Mouse (Mus musculus): ENCODE measurements at regions not wholly inside any gene's neighbourhood (a gene's known extent, or its start where the extent isn't known, plus 50 kb on each side); places are given as distances from the start of the nearest gene placed in this dataset.
A peak's percentile ranks its signal among the peaks of the same experiment; 100 is the strongest.

DNA sequence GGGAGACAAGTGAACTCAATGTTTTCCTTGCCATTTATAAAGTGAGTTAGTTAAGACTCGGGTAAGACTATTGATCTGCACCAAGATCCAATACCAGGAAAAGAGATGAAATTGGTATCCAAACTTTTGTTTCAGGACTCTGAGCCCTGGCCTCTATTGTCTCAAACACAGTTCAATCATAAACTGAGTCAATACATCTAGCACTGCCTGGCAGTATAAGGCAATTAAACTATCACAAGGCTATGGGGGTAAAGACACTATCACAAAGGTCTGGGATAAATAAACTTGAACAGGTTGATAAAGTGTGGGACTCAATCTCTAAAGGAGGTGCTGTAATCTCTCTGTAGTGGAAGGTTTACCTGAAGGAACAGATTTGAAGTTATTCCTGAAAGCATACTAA lies 95.3 kb upstream of the Adgrf1 start:
- DNase-seq: no peak
- Histone ChIP-seq H3K27ac (ENCODE audit: insufficient read depth, low read depth, low read length) (no peak overlapping the region), H3K36me3 (ENCODE audit: control insufficient read depth, insufficient read depth, low read length) (no peaks in the 10 kb centered on the region), H3K4me3 (ENCODE audit: insufficient read depth, low read depth, low read length) (no peak overlapping the region), H3K4me1 (ENCODE audit: control insufficient read depth, insufficient read depth, low read length) (peaks cover 4% of the 10 kb centered on the region; the same call in 1 of the 2 replicates), H3K27me3 (replicated peaks; ENCODE audit: control insufficient read depth, insufficient read depth, low read length) (no peaks in the 10 kb centered on the region)
- TF ChIP-seq POLR2A (IDR thresholded peaks at IDR 0.05; ENCODE audit: low read depth, low read length) (no peak), CTCF (conservative IDR thresholded peaks at IDR 0.05; ENCODE audit: insufficient read depth, insufficient read length, low read depth, low read length) (no peak)
- WGBS: 92% methylated on average over 1 of the region's 1 CpGs

DNA sequence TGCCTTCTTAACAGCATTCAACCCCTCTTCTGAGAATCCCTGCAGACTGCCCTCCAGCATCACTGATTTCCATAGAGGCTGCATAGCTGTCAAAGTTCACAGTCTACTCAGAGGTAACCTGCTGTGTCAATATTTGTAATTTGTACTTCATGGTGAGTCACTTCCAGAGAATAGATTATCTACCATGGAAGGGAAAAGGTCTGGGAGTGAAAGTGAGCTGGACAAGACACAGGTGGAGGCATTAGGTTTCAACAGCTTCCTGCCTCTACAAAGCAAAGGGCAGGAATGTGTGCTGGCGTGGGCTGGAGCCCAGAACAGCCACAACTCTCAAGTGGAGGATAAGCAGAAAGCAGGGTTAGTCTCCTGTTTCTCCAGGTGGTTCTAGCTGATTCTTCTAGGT lies 92.9 kb upstream of the Adgrf1 start:
- TF ChIP-seq POLR2A (IDR thresholded peaks at IDR 0.05; ENCODE audit: low read depth, low read length) (no peak), CTCF (conservative IDR thresholded peaks at IDR 0.05; ENCODE audit: insufficient read depth, insufficient read length, low read depth, low read length) (no peak)
- no peaks in the 10 kb centered on the region for H3K27me3 ChIP-seq (replicated peaks; ENCODE audit: control insufficient read depth, insufficient read depth, low read length)
- H3K4me1 ChIP-seq (ENCODE audit: control insufficient read depth, insufficient read depth, low read length): peaks cover 4% of the 10 kb centered on the region; the same call in 1 of the 2 replicates
- DNase-seq: peak; percentile 33
- no peaks in the 10 kb centered on the region for H3K36me3 ChIP-seq (ENCODE audit: control insufficient read depth, insufficient read depth, low read length)
- H3K4me3 ChIP-seq (ENCODE audit: insufficient read depth, low read depth, low read length): no peak overlapping the region
- H3K27ac ChIP-seq (ENCODE audit: insufficient read depth, low read depth, low read length): no peak overlapping the region
- WGBS: 22% methylated on average over 1 of the region's 1 CpGs

DNA sequence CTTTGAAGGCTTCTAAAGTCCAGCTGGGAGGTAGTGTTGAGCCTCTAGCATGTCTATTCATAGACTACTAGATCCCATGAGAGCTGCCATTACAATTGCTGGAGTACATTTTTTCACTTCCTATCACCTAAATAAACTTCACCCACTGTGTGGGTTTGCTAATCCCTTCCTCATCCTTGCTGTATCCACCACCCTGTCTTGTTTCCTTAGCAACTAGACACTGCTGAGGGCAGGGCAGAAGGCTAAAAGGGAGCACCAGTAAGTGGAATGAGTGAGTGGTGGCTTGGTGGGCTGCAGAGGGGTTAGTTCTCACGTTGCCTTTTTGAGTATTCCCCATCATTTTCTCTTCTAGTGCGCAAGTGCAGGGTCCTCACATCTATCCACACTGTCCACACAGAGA lies 80.1 kb upstream of the Adgrf1 start:
- no peak overlapping the region for H3K4me3 ChIP-seq (ENCODE audit: insufficient read depth, low read depth, low read length)
- no peaks in the 10 kb centered on the region for H3K4me1 ChIP-seq (ENCODE audit: control insufficient read depth, insufficient read depth, low read length)
- 72% methylated on average over 2 of the region's 2 CpGs for WGBS
- H3K27ac ChIP-seq (ENCODE audit: insufficient read depth, low read depth, low read length): no peak overlapping the region
- H3K27me3 ChIP-seq (replicated peaks; ENCODE audit: control insufficient read depth, insufficient read depth, low read length): no peaks in the 10 kb centered on the region
- TF ChIP-seq CTCF (conservative IDR thresholded peaks at IDR 0.05; ENCODE audit: insufficient read depth, insufficient read length, low read depth, low read length) (no peak), POLR2A (IDR thresholded peaks at IDR 0.05; ENCODE audit: low read depth, low read length) (no peak)
- H3K36me3 ChIP-seq (ENCODE audit: control insufficient read depth, insufficient read depth, low read length): no peaks in the 10 kb centered on the region
- no peak for DNase-seq

GRCm38 (mm10) chr17:43190853-43191485 lies 79.2 kb upstream of the Adgrf1 start:
- Histone ChIP-seq H3K4me1 (ENCODE audit: control insufficient read depth, insufficient read depth, low read length) (no peaks in the 10 kb centered on the region), H3K4me3 (ENCODE audit: insufficient read depth, low read depth, low read length) (no peak overlapping the region), H3K27me3 (replicated peaks; ENCODE audit: control insufficient read depth, insufficient read depth, low read length) (no peaks in the 10 kb centered on the region), H3K36me3 (ENCODE audit: control insufficient read depth, insufficient read depth, low read length) (no peaks in the 10 kb centered on the region), H3K27ac (ENCODE audit: insufficient read depth, low read depth, low read length) (no peak overlapping the region)
- WGBS: 75% methylated on average over 3 of the region's 3 CpGs
- TF ChIP-seq CTCF (conservative IDR thresholded peaks at IDR 0.05; ENCODE audit: insufficient read depth, insufficient read length, low read depth, low read length) (no peak), POLR2A (IDR thresholded peaks at IDR 0.05; ENCODE audit: low read depth, low read length) (no peak)
- DNase-seq: peak; percentile 14

GRCm38 (mm10) chr17:43197232-43197631 lies 72.9 kb upstream of the Adgrf1 start:
- Histone ChIP-seq H3K36me3 (ENCODE audit: control insufficient read depth, insufficient read depth, low read length) (no peaks in the 10 kb centered on the region), H3K4me1 (ENCODE audit: control insufficient read depth, insufficient read depth, low read length) (no peaks in the 10 kb centered on the region), H3K27ac (ENCODE audit: insufficient read depth, low read depth, low read length) (no peak overlapping the region), H3K4me3 (ENCODE audit: insufficient read depth, low read depth, low read length) (no peak overlapping the region), H3K27me3 (replicated peaks; ENCODE audit: control insufficient read depth, insufficient read depth, low read length) (no peaks in the 10 kb centered on the region)
- no peak for DNase-seq
- 58% methylated on average over 1 of the region's 1 CpGs for WGBS
- TF ChIP-seq CTCF (conservative IDR thresholded peaks at IDR 0.05; ENCODE audit: insufficient read depth, insufficient read length, low read depth, low read length) (no peak), POLR2A (IDR thresholded peaks at IDR 0.05; ENCODE audit: low read depth, low read length) (no peak)

- no peaks in the 10 kb centered on the region for H3K27me3 ChIP-seq (replicated peaks; ENCODE audit: control insufficient read depth, insufficient read depth, low read length)
- DNase-seq: no peak
- WGBS: 70% methylated on average over 2 of the region's 2 CpGs
- H3K27ac ChIP-seq (ENCODE audit: insufficient read depth, low read depth, low read length): no peak overlapping the region
- TF ChIP-seq POLR2A (IDR thresholded peaks at IDR 0.05; ENCODE audit: low read depth, low read length): no peak
- no peak for TF ChIP-seq CTCF (conservative IDR thresholded peaks at IDR 0.05; ENCODE audit: insufficient read depth, insufficient read length, low read depth, low read length)
- H3K4me1 ChIP-seq (ENCODE audit: control insufficient read depth, insufficient read depth, low read length): peaks cover 7% of the 10 kb centered on the region; the same call in 1 of the 2 replicates
- H3K36me3 ChIP-seq (ENCODE audit: control insufficient read depth, insufficient read depth, low read length): no peaks in the 10 kb centered on the region
- H3K4me3 ChIP-seq (ENCODE audit: insufficient read depth, low read depth, low read length): no peak overlapping the region
These were observed 69.3 kb upstream of the Adgrf1 start for GRCm38 (mm10) chr17:43200832-43201231.

GRCm38 (mm10) chr17:43206701-43207470 lies 63.2 kb upstream of the Adgrf1 start:
- peak; percentile 87 for DNase-seq
- Histone ChIP-seq H3K27ac (ENCODE audit: insufficient read depth, low read depth, low read length) (peak overlapping the region; percentile 96), H3K4me1 (ENCODE audit: control insufficient read depth, insufficient read depth, low read length) (peaks cover 20% of the 10 kb centered on the region), H3K36me3 (ENCODE audit: control insufficient read depth, insufficient read depth, low read length) (no peaks in the 10 kb centered on the region), H3K4me3 (ENCODE audit: insufficient read depth, low read depth, low read length) (no peak overlapping the region), H3K27me3 (replicated peaks; ENCODE audit: control insufficient read depth, insufficient read depth, low read length) (no peaks in the 10 kb centered on the region)
- TF ChIP-seq POLR2A (IDR thresholded peaks at IDR 0.05; ENCODE audit: low read depth, low read length) (no peak), CTCF (conservative IDR thresholded peaks at IDR 0.05; ENCODE audit: insufficient read depth, insufficient read length, low read depth, low read length) (no peak)
- 67% methylated on average over 3 of the region's 3 CpGs for WGBS

Data from kidney, adult 2 months (tissue).